Mouse (Mus musculus): Measurements from ENCODE around the gene Il1rl1. TPM values are rescaled to one million over a fixed set of nuclear protein-coding genes. Genes with fewer than 3 reads are reported as not detected.
A peak's percentile ranks its signal among the peaks of the same experiment; 100 is the strongest.

The Il1rl1 gene
- polyA plus RNA-seq, 1 experiment = 0.28 TPM

- WGBS = 86% methylated on average over 12 of the region's 12 CpGs
- no peaks in the 10 kb centered on the region for H3K36me3 ChIP-seq (ENCODE audit: control insufficient read depth, insufficient read depth, low read length)
- no peaks in the 10 kb centered on the region for H3K4me1 ChIP-seq (ENCODE audit: control insufficient read depth, insufficient read depth, low read length)
- no peak for DNase-seq
- no peaks in the 10 kb centered on the region; the same call in 1 of the 2 replicates for H3K27me3 ChIP-seq (replicated peaks; ENCODE audit: control insufficient read depth, insufficient read depth, low read length)
- H3K27ac ChIP-seq (ENCODE audit: insufficient read depth, low read depth, low read length) = no peak overlapping the region
- no peak for TF ChIP-seq CTCF (conservative IDR thresholded peaks at IDR 0.05; ENCODE audit: insufficient read depth, insufficient read length, low read depth, low read length)
- no peak for TF ChIP-seq POLR2A (IDR thresholded peaks at IDR 0.05; ENCODE audit: low read depth, low read length)
- H3K4me3 ChIP-seq (ENCODE audit: insufficient read depth, low read depth, low read length) = no peak overlapping the region
Measured at GRCm38 (mm10) chr1:40469900-40470299, 40.5 kb downstream of the Il1rl1 start.

DNA sequence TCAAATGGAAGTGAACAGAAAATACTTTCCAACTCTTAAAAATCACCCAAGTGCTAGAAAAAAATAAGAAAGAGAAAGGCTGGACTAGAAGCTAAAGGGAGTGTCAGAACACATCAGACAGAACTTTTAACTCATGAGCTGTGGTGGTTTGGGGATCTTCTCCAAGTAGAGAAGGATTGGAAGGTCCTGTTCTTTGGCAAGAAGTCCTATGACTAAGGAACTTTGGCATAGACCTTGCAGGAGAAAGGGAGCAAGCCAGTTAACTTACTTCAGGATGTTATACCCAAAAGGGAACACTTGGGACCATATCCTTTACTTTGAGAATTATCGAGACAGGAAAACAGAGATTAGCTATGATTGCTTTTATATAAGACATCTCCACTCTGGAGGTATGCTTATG lies 43.0 kb downstream of the Il1rl1 start:
- no peaks in the 10 kb centered on the region for H3K36me3 ChIP-seq (ENCODE audit: control insufficient read depth, insufficient read depth, low read length)
- TF ChIP-seq POLR2A (IDR thresholded peaks at IDR 0.05; ENCODE audit: low read depth, low read length) = no peak
- TF ChIP-seq CTCF (conservative IDR thresholded peaks at IDR 0.05; ENCODE audit: insufficient read depth, insufficient read length, low read depth, low read length) = no peak
- DNase-seq = no peak

GRCm38 (mm10) chr1:40473640-40474039 lies 44.3 kb downstream of the Il1rl1 start:
- Histone ChIP-seq H3K36me3 (ENCODE audit: control insufficient read depth, insufficient read depth, low read length) (no peaks in the 10 kb centered on the region), H3K27me3 (replicated peaks; ENCODE audit: control insufficient read depth, insufficient read depth, low read length) (no peaks in the 10 kb centered on the region), H3K4me3 (ENCODE audit: insufficient read depth, low read depth, low read length) (no peak overlapping the region), H3K4me1 (ENCODE audit: control insufficient read depth, insufficient read depth, low read length) (no peaks in the 10 kb centered on the region), H3K27ac (ENCODE audit: insufficient read depth, low read depth, low read length) (no peak overlapping the region)
- WGBS = 70% methylated on average over 4 of the region's 4 CpGs
- no peak for DNase-seq
- TF ChIP-seq CTCF (conservative IDR thresholded peaks at IDR 0.05; ENCODE audit: insufficient read depth, insufficient read length, low read depth, low read length) (no peak), POLR2A (IDR thresholded peaks at IDR 0.05; ENCODE audit: low read depth, low read length) (no peak)

More for the DNA sequence above, 43.0 kb downstream of the Il1rl1 start:
- WGBS = 92% methylated on average over 1 of the region's 1 CpGs
- Histone ChIP-seq H3K4me3 (ENCODE audit: insufficient read depth, low read depth, low read length) (no peak overlapping the region), H3K27ac (ENCODE audit: insufficient read depth, low read depth, low read length) (no peak overlapping the region), H3K27me3 (replicated peaks; ENCODE audit: control insufficient read depth, insufficient read depth, low read length) (no peaks in the 10 kb centered on the region), H3K4me1 (ENCODE audit: control insufficient read depth, insufficient read depth, low read length) (no peaks in the 10 kb centered on the region)

GRCm38 (mm10) chr1:40474336-40474735 lies 45.0 kb downstream of the Il1rl1 start:
- Histone ChIP-seq H3K27me3 (replicated peaks; ENCODE audit: control insufficient read depth, insufficient read depth, low read length) (no peaks in the 10 kb centered on the region), H3K36me3 (ENCODE audit: control insufficient read depth, insufficient read depth, low read length) (no peaks in the 10 kb centered on the region), H3K27ac (ENCODE audit: insufficient read depth, low read depth, low read length) (no peak overlapping the region), H3K4me3 (ENCODE audit: insufficient read depth, low read depth, low read length) (no peak overlapping the region), H3K4me1 (ENCODE audit: control insufficient read depth, insufficient read depth, low read length) (no peaks in the 10 kb centered on the region)
- no peak for TF ChIP-seq POLR2A (IDR thresholded peaks at IDR 0.05; ENCODE audit: low read depth, low read length)
- no peak for TF ChIP-seq CTCF (conservative IDR thresholded peaks at IDR 0.05; ENCODE audit: insufficient read depth, insufficient read length, low read depth, low read length)
- no peak for DNase-seq
- WGBS = 88% methylated on average over 5 of the region's 5 CpGs

- no peaks in the 10 kb centered on the region for H3K36me3 ChIP-seq (ENCODE audit: control insufficient read depth, insufficient read depth, low read length)
- H3K27me3 ChIP-seq (replicated peaks; ENCODE audit: control insufficient read depth, insufficient read depth, low read length) = no peaks in the 10 kb centered on the region
- no peaks in the 10 kb centered on the region for H3K4me1 ChIP-seq (ENCODE audit: control insufficient read depth, insufficient read depth, low read length)
- no peak overlapping the region for H3K4me3 ChIP-seq (ENCODE audit: insufficient read depth, low read depth, low read length)
- H3K27ac ChIP-seq (ENCODE audit: insufficient read depth, low read depth, low read length) = no peak overlapping the region
- DNase-seq = peak; percentile 6
- 55% methylated on average over 3 of the region's 3 CpGs for WGBS
- no peak for TF ChIP-seq POLR2A (IDR thresholded peaks at IDR 0.05; ENCODE audit: low read depth, low read length)
- TF ChIP-seq CTCF (conservative IDR thresholded peaks at IDR 0.05; ENCODE audit: insufficient read depth, insufficient read length, low read depth, low read length) = no peak
Measured at GRCm38 (mm10) chr1:40475697-40476096, 46.3 kb downstream of the Il1rl1 start.

- WGBS = 53% methylated on average over 4 of the region's 4 CpGs
- no peak for TF ChIP-seq POLR2A (IDR thresholded peaks at IDR 0.05; ENCODE audit: low read depth, low read length)
- no peak for TF ChIP-seq CTCF (conservative IDR thresholded peaks at IDR 0.05; ENCODE audit: insufficient read depth, insufficient read length, low read depth, low read length)
Measured at GRCm38 (mm10) chr1:40476756-40477155, 47.4 kb downstream of the Il1rl1 start.

GRCm38 (mm10) chr1:40479505-40479923 lies 50.1 kb downstream of the Il1rl1 start:
- H3K27ac ChIP-seq (ENCODE audit: insufficient read depth, low read depth, low read length) = no peak overlapping the region

More at GRCm38 (mm10) chr1:40476756-40477155, 47.4 kb downstream of the Il1rl1 start:
- H3K36me3 ChIP-seq (ENCODE audit: control insufficient read depth, insufficient read depth, low read length) = no peaks in the 10 kb centered on the region
- no peak overlapping the region for H3K4me3 ChIP-seq (ENCODE audit: insufficient read depth, low read depth, low read length)
- H3K4me1 ChIP-seq (ENCODE audit: control insufficient read depth, insufficient read depth, low read length) = no peaks in the 10 kb centered on the region
- H3K27me3 ChIP-seq (replicated peaks; ENCODE audit: control insufficient read depth, insufficient read depth, low read length) = no peaks in the 10 kb centered on the region
- DNase-seq = no peak
- no peak overlapping the region for H3K27ac ChIP-seq (ENCODE audit: insufficient read depth, low read depth, low read length)

More at GRCm38 (mm10) chr1:40479505-40479923, 50.1 kb downstream of the Il1rl1 start:
- DNase-seq = peak; percentile 20
- H3K27me3 ChIP-seq (replicated peaks; ENCODE audit: control insufficient read depth, insufficient read depth, low read length) = no peaks in the 10 kb centered on the region
- H3K36me3 ChIP-seq (ENCODE audit: control insufficient read depth, insufficient read depth, low read length) = no peaks in the 10 kb centered on the region
- H3K4me1 ChIP-seq (ENCODE audit: control insufficient read depth, insufficient read depth, low read length) = no peaks in the 10 kb centered on the region
- no peak overlapping the region for H3K4me3 ChIP-seq (ENCODE audit: insufficient read depth, low read depth, low read length)
- no peak for TF ChIP-seq POLR2A (IDR thresholded peaks at IDR 0.05; ENCODE audit: low read depth, low read length)
- no peak for TF ChIP-seq CTCF (conservative IDR thresholded peaks at IDR 0.05; ENCODE audit: insufficient read depth, insufficient read length, low read depth, low read length)
- WGBS = 50% methylated on average over 6 of the region's 6 CpGs

All from kidney, adult 2 months (tissue).